Mouse (Mus musculus) heart, postnatal 0 days (tissue): Measurements from ENCODE around the gene Ier5.

Experiments used
- CTCF ChIP-seq: IDR thresholded peaks from 2 replicates; pipeline ENCODE4 v1.5.1; 2016; ENCODE audit warnings: antibody characterized with exemption, control low read depth, low read depth
- EP300 ChIP-seq: IDR thresholded peaks from 2 replicates; pipeline ENCODE4 v1.6.1; 2016; ENCODE audit warnings: antibody characterized with exemption, low read depth

GRCm38 (mm10) chr1:155113946-155114345, 14.5 kb upstream of the Ier5 start:
- no peak for TF ChIP-seq CTCF
- TF ChIP-seq EP300, result no peak
